Mouse (Mus musculus): ENCODE measurements around the gene Atp7b.

DNA sequence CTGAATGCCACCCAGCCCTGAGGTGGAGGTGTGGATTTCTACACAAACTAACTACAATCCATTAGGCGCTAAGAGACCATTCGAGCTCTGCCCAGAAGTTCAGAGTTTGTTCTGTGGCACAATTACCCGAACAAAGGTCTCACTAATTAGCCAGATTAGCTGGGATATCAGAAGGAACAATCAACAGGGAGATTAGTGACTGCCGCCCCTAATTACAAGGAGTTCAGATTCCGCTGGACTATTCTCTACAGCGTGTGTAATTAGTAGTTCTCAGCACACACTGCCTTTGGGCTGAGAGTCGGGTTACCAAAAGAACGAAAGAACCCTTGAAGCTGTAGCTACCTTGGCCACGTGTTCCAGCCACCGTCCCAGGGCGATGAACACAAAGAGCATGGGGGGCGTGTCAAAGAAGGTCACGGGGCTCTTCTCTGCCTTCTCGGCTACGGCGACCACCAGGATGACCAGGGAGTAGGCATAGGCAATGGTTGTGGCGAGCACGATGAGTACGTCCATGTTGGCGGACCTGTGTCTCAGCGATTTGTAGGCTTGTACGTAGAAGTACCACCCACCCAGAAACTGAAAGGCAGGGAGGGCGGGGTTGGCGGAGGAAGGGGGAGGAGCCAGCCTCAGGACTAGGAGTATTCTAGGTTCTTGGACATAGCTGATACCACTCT is 46.9 kb downstream of the Atp7b start:
- TF ChIP-seq CTCF (IDR thresholded peaks at IDR 0.05; ENCODE audit: low read depth) (no peak), EP300 (optimal IDR thresholded peaks at IDR 0.05) (no peak)
